Mouse (Mus musculus) ovary, postnatal 36 days (tissue): ENCODE data around the gene Tfip11.

Experiments used
- DNase-seq: peaks from one replicate; pipeline ENCODE4 v3.0.0; 2022; ENCODE audit warnings: low spot score, mixed read lengths

The Tfip11 gene

GRCm38 (mm10) chr5:112320936-112321335 lies 5.2 kb upstream of the Tfip11 start:
- no peak for DNase-seq

- no peak for DNase-seq
Measured at GRCm38 (mm10) chr5:112321376-112321775, 4.8 kb upstream of the Tfip11 start.

GRCm38 (mm10) chr5:112323246-112323645 lies 2.9 kb upstream of the Tfip11 start:
- no peak for DNase-seq

GRCm38 (mm10) chr5:112324637-112325545 lies 1.3 kb upstream of the Tfip11 start:
- DNase-seq: no peak

GRCm38 (mm10) chr5:112326446-112327009 lies 370 bp downstream of the Tfip11 start:
- no peak for DNase-seq

GRCm38 (mm10) chr5:112327854-112328253 lies 1.7 kb downstream of the Tfip11 start:
- no peak for DNase-seq

GRCm38 (mm10) chr5:112329805-112330564 lies 3.8 kb downstream of the Tfip11 start:
- DNase-seq: no peak

- DNase-seq: peak; percentile 49
Measured at GRCm38 (mm10) chr5:112335473-112335872, 9.3 kb downstream of the Tfip11 start.

GRCm38 (mm10) chr5:112337004-112337403 lies 10.8 kb downstream of the Tfip11 start:
- no peak for DNase-seq

- DNase-seq: no peak
Measured at GRCm38 (mm10) chr5:112339215-112339614, 13.1 kb downstream of the Tfip11 start.

- peak; percentile 85 for DNase-seq
Measured at GRCm38 (mm10) chr5:112342463-112343204, 16.5 kb downstream of the Tfip11 start, which contains the start of the genes Srrd and Hps4. Gene Srrd (minus strand): TSS chr5:112343040. Gene Hps4 (plus strand): TSS chr5:112343083.

GRCm38 (mm10) chr5:112343205-112343595 lies 17.0 kb downstream of the Tfip11 start:
- no peak for DNase-seq

- DNase-seq: no peak
Measured at GRCm38 (mm10) chr5:112344092-112344960, 18.2 kb downstream of the Tfip11 start.

GRCm38 (mm10) chr5:112346211-112346965 lies 20.2 kb downstream of the Tfip11 start:
- no peak for DNase-seq

- no peak for DNase-seq
Measured at GRCm38 (mm10) chr5:112349169-112349568, 23.0 kb downstream of the Tfip11 start.

GRCm38 (mm10) chr5:112355493-112355892 lies 29.3 kb downstream of the Tfip11 start:
- DNase-seq: no peak

GRCm38 (mm10) chr5:112355910-112356309 lies 29.8 kb downstream of the Tfip11 start, which contains the start of gene Gm6583:
Gene Gm6583 (minus strand): TSS chr5:112356033.
- no peak for DNase-seq

GRCm38 (mm10) chr5:112356322-112356721 lies 30.2 kb downstream of the Tfip11 start:
- no peak for DNase-seq

- no peak for DNase-seq
Measured at GRCm38 (mm10) chr5:112359520-112359919, 33.4 kb downstream of the Tfip11 start.

- no peak for DNase-seq
Measured at GRCm38 (mm10) chr5:112360077-112360476, 33.9 kb downstream of the Tfip11 start.
